Mouse (Mus musculus) heart, embryonic 14.5 days (tissue): ENCODE data around the gene Syn3. TPM values are rescaled to one million over a fixed set of nuclear protein-coding genes. Genes with fewer than 3 reads are reported as not detected.
"Not testable (repeated sequence)": the region's sequence is repeated elsewhere in the genome, so short reads cannot be mapped to it uniquely, and the experiment has no call there.

Experiments used
- ATAC-seq: fragments of 200-750 bp; cut with Nextera tagmentation; 2 replicates; pipeline ENCODE4 v1.8.0; 2017; ENCODE audit warnings: low read depth, moderate TSS enrichment; ENCODE audit not compliant: insufficient number of reproducible peaks, insufficient read depth, low FRiP score
- H3K27ac ChIP-seq, 2 experiments: fragments of 200-500 bp in 1 of 2; fragments of 300-500 bp in 1 of 2; sonication (generic) in 1 of 2; replicated peaks in 1 of 2; 2 replicates each; pipeline ENCODE4 v1.5.1; 2012 to 2014; ENCODE audit warnings: low read depth in 2 of 2, low read length in 2 of 2, control low read depth in 1 of 2, mild to moderate bottlenecking in 1 of 2, mixed read lengths in 1 of 2; ENCODE audit not compliant: control insufficient read depth in 1 of 2, insufficient read depth in 1 of 2
- H3K27me3 ChIP-seq: fragments of 300-500 bp; sonication (generic); 2 replicates; pipeline ENCODE4 v1.6.1; 2014; ENCODE audit warnings: mild to moderate bottlenecking, low read length, control low read depth; ENCODE audit not compliant: control insufficient read depth, insufficient read depth
- H3K36me3 ChIP-seq: fragments of 300-500 bp; sonication (generic); 2 replicates; pipeline ENCODE4 v1.6.1; 2014; ENCODE audit warnings: mild to moderate bottlenecking, control low read depth, low read length, mixed read lengths; ENCODE audit not compliant: control insufficient read depth, insufficient read depth
- H3K4me1 ChIP-seq, 2 experiments: fragments of 200-500 bp in 1 of 2; fragments of 300-500 bp in 1 of 2; sonication (generic) in 1 of 2; 2 replicates each; pipeline ENCODE4 v1.6.1; 2012 to 2014; ENCODE audit warnings: low read length in 2 of 2, control low read depth in 1 of 2, mixed read lengths in 1 of 2; ENCODE audit not compliant: control insufficient read depth in 2 of 2, insufficient read depth in 2 of 2
- H3K4me2 ChIP-seq: fragments of 300-500 bp; sonication (generic); 2 replicates; pipeline ENCODE4 v1.6.1; 2014; ENCODE audit warnings: mild to moderate bottlenecking, low read length
- H3K4me3 ChIP-seq, 2 experiments: fragments of 200-500 bp in 1 of 2; fragments of 300-500 bp in 1 of 2; sonication (generic) in 1 of 2; 2 replicates each; pipeline ENCODE4 v1.5.1; 2012 to 2014; ENCODE audit warnings: low read length in 2 of 2, mild to moderate bottlenecking in 2 of 2, control low read depth in 1 of 2, low read depth in 1 of 2, moderate library complexity in 1 of 2; ENCODE audit not compliant: control insufficient read depth in 1 of 2, insufficient read depth in 1 of 2
- H3K9ac ChIP-seq: fragments of 300-500 bp; sonication (generic); 2 replicates; pipeline ENCODE4 v1.6.1; 2014; ENCODE audit warnings: mild to moderate bottlenecking, low read length
- H3K9me3 ChIP-seq: fragments of 300-500 bp; sonication (generic); 2 replicates; pipeline ENCODE4 v1.6.1; 2016; ENCODE audit warnings: low read length, control low read depth; ENCODE audit not compliant: control insufficient read depth
- WGBS: fragments of 180-500 bp; shearing (Covaris S2); extraction: QIAGEN DNeasy Blood & Tissue Kit; methylation state at CpG from one replicate; pipeline ENCODE4 v1.1.7; 2014; 5-methylcytosine and 5-hydroxymethylcytosine counted together
- polyA plus RNA-seq: library from polyadenylated mRNA; unstranded; fragments of >200 nt; fragmentation: Nextera tagmentation; extraction: Ambion mirVana; gene quantifications from 2 replicates; pipeline ENCODE4 v1.2.1, GENCODE M21; 2014

The Syn3 gene
- polyA plus RNA-seq, 1 experiment from 2014 or later = 1.1 TPM

GRCm38 (mm10) chr10:86446649-86447048 is 52.0 kb downstream of the Syn3 start:
- Histone ChIP-seq H3K4me1 (no peaks in the 10 kb centered on the region), H3K36me3 (no peaks in the 10 kb centered on the region), H3K4me2 (no peak overlapping the region), H3K9ac (no peak overlapping the region), H3K27me3 (no peaks in the 10 kb centered on the region), H3K9me3 (no peaks in the 10 kb centered on the region), H3K4me3 (no peak overlapping the region), H3K27ac (no peak overlapping the region)
- no peak for ATAC-seq

- Histone ChIP-seq H3K27me3 (no peaks in the 10 kb centered on the region), H3K4me1 (no peaks in the 10 kb centered on the region), H3K4me3 (no peak overlapping the region), H3K9me3 (no peaks in the 10 kb centered on the region), H3K9ac (no peak overlapping the region), H3K4me2 (no peak overlapping the region), H3K27ac (no peak overlapping the region), H3K36me3 (no peaks in the 10 kb centered on the region)
- ATAC-seq = no peak
- 62% methylated on average over 2 of the region's 2 CpGs for WGBS
Measured at GRCm38 (mm10) chr10:86445207-86445606, 53.5 kb downstream of the Syn3 start.

- Histone ChIP-seq H3K36me3 (no peaks in the 10 kb centered on the region), H3K27me3 (no peaks in the 10 kb centered on the region), H3K4me2 (no peak overlapping the region), H3K4me1 (no peaks in the 10 kb centered on the region), H3K4me3 (no peak overlapping the region), H3K9ac (no peak overlapping the region), H3K27ac (no peak overlapping the region), H3K9me3 (no peaks in the 10 kb centered on the region)
- 60% methylated on average over 3 of the region's 3 CpGs for WGBS
- no peak for ATAC-seq
Measured at GRCm38 (mm10) chr10:86444665-86445064, 54.0 kb downstream of the Syn3 start.

- no peak overlapping the region for H3K4me2 ChIP-seq
- no peak overlapping the region for H3K27ac ChIP-seq
- H3K27me3 ChIP-seq = no peaks in the 10 kb centered on the region
- no peaks in the 10 kb centered on the region for H3K4me1 ChIP-seq
- no peak overlapping the region for H3K4me3 ChIP-seq
- H3K9ac ChIP-seq = no peak overlapping the region
- no peak for ATAC-seq
- H3K36me3 ChIP-seq = no peaks in the 10 kb centered on the region
- 59% methylated on average over 3 of the region's 3 CpGs for WGBS
- H3K9me3 ChIP-seq = no peaks in the 10 kb centered on the region
Measured at GRCm38 (mm10) chr10:86441765-86442164, 56.9 kb downstream of the Syn3 start.

- no peak for ATAC-seq
- H3K36me3 ChIP-seq = no peaks in the 10 kb centered on the region
- no peaks in the 10 kb centered on the region for H3K4me1 ChIP-seq
- WGBS = 86% methylated on average over 4 of the region's 4 CpGs
- H3K27me3 ChIP-seq = no peaks in the 10 kb centered on the region
- H3K4me3 ChIP-seq = no peak overlapping the region
- no peak overlapping the region for H3K9ac ChIP-seq
- no peaks in the 10 kb centered on the region for H3K9me3 ChIP-seq
- H3K27ac ChIP-seq = no peak overlapping the region
- no peak overlapping the region for H3K4me2 ChIP-seq
Measured at GRCm38 (mm10) chr10:86439640-86440039, 59.1 kb downstream of the Syn3 start.

- H3K9ac ChIP-seq = no peak overlapping the region
- no peak overlapping the region for H3K4me3 ChIP-seq
- no peak overlapping the region for H3K27ac ChIP-seq
- no peaks in the 10 kb centered on the region for H3K4me1 ChIP-seq
- 81% methylated on average over 11 of the region's 11 CpGs for WGBS
- no peaks in the 10 kb centered on the region for H3K27me3 ChIP-seq
- no peaks in the 10 kb centered on the region for H3K9me3 ChIP-seq
- no peaks in the 10 kb centered on the region for H3K36me3 ChIP-seq
- H3K4me2 ChIP-seq = no peak overlapping the region
- ATAC-seq = no peak
Measured at GRCm38 (mm10) chr10:86437294-86437693, 61.4 kb downstream of the Syn3 start.

GRCm38 (mm10) chr10:86435006-86435405 is 63.7 kb downstream of the Syn3 start:
- not testable (repeated sequence) for H3K27ac ChIP-seq, H3K4me3 ChIP-seq, H3K36me3 ChIP-seq, H3K9me3 ChIP-seq, H3K4me1 ChIP-seq, H3K27me3 ChIP-seq, H3K9ac ChIP-seq, ATAC-seq, H3K4me2 ChIP-seq
- WGBS = 56% methylated on average over 4 of the region's 4 CpGs

- Histone ChIP-seq H3K9me3 (no peaks in the 10 kb centered on the region), H3K4me3 (no peak overlapping the region), H3K27me3 (no peaks in the 10 kb centered on the region), H3K4me1 (peaks cover 6 to 8% of the 10 kb centered on the region in 2 experiments), H3K36me3 (no peaks in the 10 kb centered on the region), H3K4me2 (no peak overlapping the region), H3K27ac (no peak overlapping the region), H3K9ac (no peak overlapping the region)
- no peak for ATAC-seq
- WGBS = 62% methylated on average over 3 of the region's 3 CpGs
Measured at GRCm38 (mm10) chr10:86429651-86430050, 69.0 kb downstream of the Syn3 start.
